Mouse (Mus musculus): ENCODE measurements around the gene 2510002D24Rik. TPM values are rescaled to one million over a fixed set of nuclear protein-coding genes. Genes with fewer than 3 reads are reported as not detected.
A peak's percentile ranks its signal among the peaks of the same experiment; 100 is the strongest.

Gene 2510002D24Rik
- polyA plus RNA-seq (2011; ENCODE audit: insufficient read depth, insufficient read length, low replicate concordance, missing spikeins): 16.0 and 24.6 TPM in 2 replicates

- WGBS: under 1% methylated on average over 46 of the region's 46 CpGs
- Histone ChIP-seq H3K4me1 (ENCODE audit: control insufficient read depth, insufficient read depth, low read length) (no peaks in the 10 kb centered on the region), H3K4me3 (replicated peaks; ENCODE audit: control insufficient read depth, low read depth, low read length) (peak within 1 kb of the TSS; percentile 90), H3K27ac (ENCODE audit: control insufficient read depth, insufficient read depth, low read depth, low read length, poor library complexity) (peak within 1 kb of the TSS; percentile 49; the same call in 1 of the 2 replicates)
- no peak for TF ChIP-seq CTCF (IDR thresholded peaks at IDR 0.05; ENCODE audit: control insufficient read depth, insufficient read depth, low read length)
- TF ChIP-seq POLR2A (IDR thresholded peaks at IDR 0.05; ENCODE audit: borderline replicate concordance, control insufficient read depth, low read depth, low read length): peak; percentile 80; the same call in 1 of the 2 replicates
Observed at GRCm38 (mm10) chr16:18836468-18837208, at the start of gene 2510002D24Rik, which contains the start of gene Gm28539. Gene 2510002D24Rik (plus strand): TSS chr16:18836578. Gene Gm28539 (plus strand): TSS chr16:18836584.

- WGBS: 90% methylated on average over 10 of the region's 10 CpGs
- H3K27ac ChIP-seq (ENCODE audit: control insufficient read depth, insufficient read depth, low read depth, low read length, poor library complexity): no peak overlapping the region
- TF ChIP-seq CTCF (IDR thresholded peaks at IDR 0.05; ENCODE audit: control insufficient read depth, insufficient read depth, low read length) (no peak), POLR2A (IDR thresholded peaks at IDR 0.05; ENCODE audit: borderline replicate concordance, control insufficient read depth, low read depth, low read length) (no peak)
- H3K4me1 ChIP-seq (ENCODE audit: control insufficient read depth, insufficient read depth, low read length): no peaks in the 10 kb centered on the region; the same call in 1 of the 2 replicates
- no peak overlapping the region for H3K4me3 ChIP-seq (replicated peaks; ENCODE audit: control insufficient read depth, low read depth, low read length)
Observed at GRCm38 (mm10) chr16:18786652-18787051, 49.7 kb upstream of the 2510002D24Rik start.

- H3K4me3 ChIP-seq (replicated peaks; ENCODE audit: control insufficient read depth, low read depth, low read length): no peak overlapping the region
- no peak for TF ChIP-seq CTCF (IDR thresholded peaks at IDR 0.05; ENCODE audit: control insufficient read depth, insufficient read depth, low read length)
- no peak for TF ChIP-seq POLR2A (IDR thresholded peaks at IDR 0.05; ENCODE audit: borderline replicate concordance, control insufficient read depth, low read depth, low read length)
- H3K4me1 ChIP-seq (ENCODE audit: control insufficient read depth, insufficient read depth, low read length): no peaks in the 10 kb centered on the region; the same call in 1 of the 2 replicates
- WGBS: 56% methylated on average over 10 of the region's 10 CpGs
- H3K27ac ChIP-seq (ENCODE audit: control insufficient read depth, insufficient read depth, low read depth, low read length, poor library complexity): no peak overlapping the region
Observed at GRCm38 (mm10) chr16:18788627-18789406, 47.6 kb upstream of the 2510002D24Rik start.

GRCm38 (mm10) chr16:18795223-18795899 lies 41.0 kb upstream of the 2510002D24Rik start:
- no peak overlapping the region for H3K27ac ChIP-seq (ENCODE audit: control insufficient read depth, insufficient read depth, low read depth, low read length, poor library complexity)
- H3K4me3 ChIP-seq (replicated peaks; ENCODE audit: control insufficient read depth, low read depth, low read length): no peak overlapping the region
- 94% methylated on average over 11 of the region's 11 CpGs for WGBS
- no peak for TF ChIP-seq CTCF (IDR thresholded peaks at IDR 0.05; ENCODE audit: control insufficient read depth, insufficient read depth, low read length)
- H3K4me1 ChIP-seq (ENCODE audit: control insufficient read depth, insufficient read depth, low read length): no peaks in the 10 kb centered on the region

- Histone ChIP-seq H3K4me1 (ENCODE audit: control insufficient read depth, insufficient read depth, low read length) (no peaks in the 10 kb centered on the region), H3K4me3 (replicated peaks; ENCODE audit: control insufficient read depth, low read depth, low read length) (no peak overlapping the region), H3K27ac (ENCODE audit: control insufficient read depth, insufficient read depth, low read depth, low read length, poor library complexity) (no peak overlapping the region)
- TF ChIP-seq POLR2A (IDR thresholded peaks at IDR 0.05; ENCODE audit: borderline replicate concordance, control insufficient read depth, low read depth, low read length) (no peak), CTCF (IDR thresholded peaks at IDR 0.05; ENCODE audit: control insufficient read depth, insufficient read depth, low read length) (no peak)
- 87% methylated on average over 7 of the region's 7 CpGs for WGBS
Observed at GRCm38 (mm10) chr16:18796645-18797044, 39.7 kb upstream of the 2510002D24Rik start.

- TF ChIP-seq POLR2A (IDR thresholded peaks at IDR 0.05; ENCODE audit: borderline replicate concordance, control insufficient read depth, low read depth, low read length) (no peak), CTCF (IDR thresholded peaks at IDR 0.05; ENCODE audit: control insufficient read depth, insufficient read depth, low read length) (no peak)
- 91% methylated on average over 5 of the region's 5 CpGs for WGBS
- Histone ChIP-seq H3K4me1 (ENCODE audit: control insufficient read depth, insufficient read depth, low read length) (no peaks in the 10 kb centered on the region), H3K27ac (ENCODE audit: control insufficient read depth, insufficient read depth, low read depth, low read length, poor library complexity) (no peak overlapping the region), H3K4me3 (replicated peaks; ENCODE audit: control insufficient read depth, low read depth, low read length) (no peak overlapping the region)
Observed at GRCm38 (mm10) chr16:18798151-18798550, 38.2 kb upstream of the 2510002D24Rik start.

- no peak for TF ChIP-seq POLR2A (IDR thresholded peaks at IDR 0.05; ENCODE audit: borderline replicate concordance, control insufficient read depth, low read depth, low read length)
- TF ChIP-seq CTCF (IDR thresholded peaks at IDR 0.05; ENCODE audit: control insufficient read depth, insufficient read depth, low read length): 0 out of 2 replicates have a peak, but pooled peaks have one; percentile 12
- Histone ChIP-seq H3K27ac (ENCODE audit: control insufficient read depth, insufficient read depth, low read depth, low read length, poor library complexity) (no peak overlapping the region), H3K4me1 (ENCODE audit: control insufficient read depth, insufficient read depth, low read length) (no peaks in the 10 kb centered on the region), H3K4me3 (replicated peaks; ENCODE audit: control insufficient read depth, low read depth, low read length) (no peak overlapping the region)
- 91% methylated on average over 2 of the region's 2 CpGs for WGBS
Observed at GRCm38 (mm10) chr16:18798841-18799240, 37.5 kb upstream of the 2510002D24Rik start.
